Mouse (Mus musculus): ENCODE measurements around the gene Clec10a.

The Clec10a gene

GRCm38 (mm10) chr11:70216103-70216502 lies 60.1 kb downstream of the Clec10a start:
- no peak for DNase-seq (ENCODE audit: extremely low read depth, low read depth)

GRCm38 (mm10) chr11:70218039-70218438 lies 62.0 kb downstream of the Clec10a start:
- DNase-seq (ENCODE audit: extremely low read depth, low read depth): no peak

GRCm38 (mm10) chr11:70218741-70219470 lies 62.9 kb downstream of the Clec10a start:
- DNase-seq (ENCODE audit: extremely low read depth, low read depth): no peak

GRCm38 (mm10) chr11:70219873-70220272 lies 63.9 kb downstream of the Clec10a start:
- no peak for DNase-seq (ENCODE audit: extremely low read depth, low read depth)

GRCm38 (mm10) chr11:70220323-70220722 lies 64.3 kb downstream of the Clec10a start:
- DNase-seq (ENCODE audit: extremely low read depth, low read depth): no peak

Data from MEL-GATA-1-ER (cell line).